Mouse (Mus musculus): ENCODE measurements around the gene Sgms1. TPM values are rescaled to one million over a fixed set of nuclear protein-coding genes. Genes with fewer than 3 reads are reported as not detected.

The Sgms1 gene
- polyA plus RNA-seq, 1 experiment from 2014 or later, result 28.8 TPM

DNA sequence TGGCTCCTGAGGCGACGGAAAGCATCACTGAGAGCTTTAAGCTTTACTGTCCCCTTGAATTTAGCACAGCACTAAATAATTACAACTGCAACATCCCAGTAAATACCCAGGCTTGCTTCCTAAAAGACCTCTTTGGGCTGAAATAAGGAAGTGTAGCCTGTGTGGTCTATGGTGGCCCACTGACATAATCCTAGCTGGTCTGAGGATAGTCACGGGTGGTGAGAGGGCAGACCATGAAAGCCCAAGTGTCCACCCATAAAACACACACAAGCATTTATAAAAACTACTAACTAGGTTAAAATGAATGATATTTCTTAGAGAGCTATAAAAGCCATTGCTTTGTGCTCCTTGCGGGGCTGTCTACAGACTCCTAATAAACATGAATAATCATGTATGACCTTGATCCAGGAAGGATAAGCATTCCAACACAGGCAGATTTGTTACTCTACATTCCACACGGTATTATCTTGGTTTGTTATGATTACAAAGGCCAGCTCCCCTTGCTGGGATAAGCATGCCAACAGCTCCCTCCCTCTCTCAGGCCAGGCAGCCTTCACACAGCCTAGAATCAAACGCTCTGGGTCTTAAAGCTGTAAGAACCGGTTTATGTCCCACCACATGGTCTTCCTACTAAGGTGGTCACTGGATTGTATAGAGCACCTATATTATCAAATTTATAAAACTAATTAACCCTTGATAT lies 40.4 kb downstream of the Sgms1 start:
- H3K9me3 ChIP-seq (replicated peaks; ENCODE audit: control insufficient read depth, low read length), result no peaks in the 10 kb centered on the region
- no peak overlapping the region for H3K27ac ChIP-seq (ENCODE audit: low read length)
- WGBS (ENCODE audit: insufficient replicate concordance), result 60% methylated on average over 7 of the region's 7 CpGs
- peaks cover 4% of the 10 kb centered on the region for H3K4me1 ChIP-seq (ENCODE audit: control insufficient read depth, low read depth, low read length)
- no peak overlapping the region for H3K9ac ChIP-seq (ENCODE audit: low read depth, low read length)
- no peak overlapping the region for H3K4me3 ChIP-seq (ENCODE audit: low read depth, low read length)
- ATAC-seq (ENCODE audit: low read depth), result no peak
- no peaks in the 10 kb centered on the region for H3K36me3 ChIP-seq (ENCODE audit: control insufficient read depth, insufficient read depth)
- H3K4me2 ChIP-seq (ENCODE audit: low read depth, low read length), result no peak overlapping the region
- no peaks in the 10 kb centered on the region for H3K27me3 ChIP-seq (ENCODE audit: control insufficient read depth, insufficient read depth, low read depth, low read length)

DNA sequence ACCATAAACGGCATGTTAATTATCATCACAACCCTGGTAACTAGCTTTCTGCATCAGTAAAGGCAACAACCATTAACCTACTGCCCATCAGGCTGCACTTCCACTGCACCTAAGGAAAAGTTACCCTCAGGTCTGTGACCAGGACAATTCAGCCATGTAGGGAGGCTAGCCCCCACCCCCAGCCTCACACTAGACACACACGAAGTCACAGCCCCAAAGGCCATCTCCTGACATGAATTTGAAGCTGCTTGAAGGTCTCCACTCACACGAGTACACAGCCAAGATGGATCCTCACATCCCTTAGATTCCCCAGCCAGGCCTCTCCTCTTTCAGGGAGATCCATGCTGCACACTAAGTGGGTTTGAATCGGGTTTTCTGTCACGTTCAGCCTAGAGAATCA lies 42.0 kb downstream of the Sgms1 start:
- H3K27me3 ChIP-seq (ENCODE audit: control insufficient read depth, insufficient read depth, low read depth, low read length), result no peaks in the 10 kb centered on the region
- H3K4me2 ChIP-seq (ENCODE audit: low read depth, low read length), result no peak overlapping the region
- H3K27ac ChIP-seq (ENCODE audit: low read length), result peak overlapping the region; percentile 22; the same call in 1 of the 2 replicates
- H3K4me1 ChIP-seq (ENCODE audit: control insufficient read depth, low read depth, low read length), result peaks cover 13% of the 10 kb centered on the region
- H3K4me3 ChIP-seq (ENCODE audit: low read depth, low read length), result no peak overlapping the region
- H3K9ac ChIP-seq (ENCODE audit: low read depth, low read length), result no peak overlapping the region
- no peak for ATAC-seq (ENCODE audit: low read depth)
- WGBS (ENCODE audit: insufficient replicate concordance), result 52% methylated on average over 5 of the region's 5 CpGs
- no peaks in the 10 kb centered on the region for H3K9me3 ChIP-seq (replicated peaks; ENCODE audit: control insufficient read depth, low read length)
- no peaks in the 10 kb centered on the region for H3K36me3 ChIP-seq (ENCODE audit: control insufficient read depth, insufficient read depth)

DNA sequence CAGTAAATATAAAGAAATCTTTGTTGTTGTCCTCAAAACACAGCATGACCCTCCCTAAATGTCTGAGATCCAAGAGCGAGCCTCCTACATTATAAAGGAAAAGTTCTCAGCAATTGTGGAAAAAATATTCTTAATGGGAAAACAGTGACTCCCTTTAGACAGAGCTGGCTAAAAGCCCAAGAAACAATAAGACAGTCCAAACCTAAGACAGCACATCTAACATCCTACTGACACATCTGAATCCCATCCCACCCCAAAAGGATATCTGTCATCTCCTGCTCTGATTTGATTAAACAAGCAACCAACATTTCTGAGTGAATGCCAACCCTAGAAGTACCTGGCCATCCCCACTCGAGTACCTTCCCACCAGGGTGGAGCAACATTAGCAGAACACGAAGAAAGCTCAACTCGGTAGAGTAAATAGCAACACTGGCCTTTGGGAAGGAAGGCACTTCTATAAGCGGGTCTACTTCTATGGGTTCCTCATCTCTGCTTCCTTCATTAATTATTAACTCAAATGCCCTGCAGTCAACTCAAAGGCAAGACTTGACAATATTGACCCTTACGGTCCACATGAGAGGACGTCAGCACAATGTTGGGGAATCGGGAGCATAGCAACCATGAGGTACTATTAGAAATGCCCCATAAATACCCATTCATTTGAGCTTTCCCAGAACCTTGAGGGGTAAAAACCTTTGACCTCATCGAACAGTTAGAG lies 42.7 kb downstream of the Sgms1 start:
- H3K4me1 ChIP-seq (ENCODE audit: control insufficient read depth, low read depth, low read length), result peaks cover 19% of the 10 kb centered on the region
- H3K27me3 ChIP-seq (ENCODE audit: control insufficient read depth, insufficient read depth, low read depth, low read length), result no peaks in the 10 kb centered on the region
- peak; percentile 73 for ATAC-seq (ENCODE audit: low read depth)
- no peaks in the 10 kb centered on the region for H3K9me3 ChIP-seq (replicated peaks; ENCODE audit: control insufficient read depth, low read length)
- no peaks in the 10 kb centered on the region for H3K36me3 ChIP-seq (ENCODE audit: control insufficient read depth, insufficient read depth)
- H3K9ac ChIP-seq (ENCODE audit: low read depth, low read length), result no peak overlapping the region
- peak overlapping the region; percentile 20 for H3K4me3 ChIP-seq (ENCODE audit: low read depth, low read length)
- H3K4me2 ChIP-seq (ENCODE audit: low read depth, low read length), result peak overlapping the region; percentile 41
- H3K27ac ChIP-seq (ENCODE audit: low read length), result peak overlapping the region; percentile 76
- WGBS (ENCODE audit: insufficient replicate concordance), result 69% methylated on average over 9 of the region's 9 CpGs

DNA sequence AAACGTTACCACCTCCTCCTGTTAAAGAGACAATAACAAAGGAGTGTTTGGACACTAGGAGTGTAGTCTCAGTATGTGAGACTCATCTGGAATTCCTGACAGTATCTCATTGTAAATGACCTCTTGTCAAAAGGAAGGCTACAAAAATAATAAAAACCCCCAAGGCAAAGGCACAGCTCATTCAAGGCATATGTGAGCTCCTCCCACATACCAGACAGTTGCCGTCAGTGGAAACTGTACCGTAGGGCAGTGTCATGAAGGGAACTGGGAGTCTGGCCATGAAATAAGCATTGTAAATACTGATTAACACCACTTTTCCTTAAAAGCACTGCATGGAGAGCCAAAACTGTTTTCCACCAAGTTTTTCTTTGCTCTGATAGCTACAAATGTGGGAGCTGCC lies 43.3 kb downstream of the Sgms1 start:
- H3K4me1 ChIP-seq (ENCODE audit: control insufficient read depth, low read depth, low read length), result peaks cover 21% of the 10 kb centered on the region
- no peaks in the 10 kb centered on the region for H3K9me3 ChIP-seq (replicated peaks; ENCODE audit: control insufficient read depth, low read length)
- WGBS (ENCODE audit: insufficient replicate concordance), result 58% methylated on average over 3 of the region's 3 CpGs
- peak overlapping the region; percentile 41; the same call in 1 of the 2 replicates for H3K4me2 ChIP-seq (ENCODE audit: low read depth, low read length)
- no peaks in the 10 kb centered on the region for H3K27me3 ChIP-seq (ENCODE audit: control insufficient read depth, insufficient read depth, low read depth, low read length)
- ATAC-seq (ENCODE audit: low read depth), result peak; percentile 71
- H3K4me3 ChIP-seq (ENCODE audit: low read depth, low read length), result peak overlapping the region; percentile 20; the same call in 1 of the 2 replicates
- H3K36me3 ChIP-seq (ENCODE audit: control insufficient read depth, insufficient read depth), result no peaks in the 10 kb centered on the region
- H3K9ac ChIP-seq (ENCODE audit: low read depth, low read length), result no peak overlapping the region
- peak overlapping the region; percentile 76 for H3K27ac ChIP-seq (ENCODE audit: low read length)

DNA sequence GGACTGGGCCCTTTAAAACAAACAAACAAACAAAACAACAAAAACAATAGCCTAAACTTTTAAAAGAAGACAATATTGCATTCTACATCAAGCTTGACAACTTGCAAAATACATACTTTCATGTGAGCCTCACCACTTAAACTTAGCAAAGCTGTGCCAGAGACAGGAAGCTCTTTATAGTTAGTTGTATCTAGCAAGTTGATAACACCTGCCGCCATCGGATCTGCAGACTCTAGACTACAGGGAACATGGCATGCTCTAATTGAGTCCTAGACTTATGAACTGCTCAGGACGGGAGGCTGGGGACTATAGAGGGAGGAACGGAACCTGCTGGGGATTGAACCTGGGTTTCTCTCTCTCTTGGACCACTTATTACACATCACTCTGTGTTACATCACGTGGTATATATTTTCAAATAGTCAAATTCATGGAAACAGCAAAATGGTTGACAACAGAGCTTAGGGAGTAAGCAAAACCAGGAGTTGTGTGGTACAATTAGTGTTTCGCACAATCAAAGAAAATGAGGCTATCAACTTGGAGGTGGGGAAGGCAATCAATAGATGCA lies 44.3 kb downstream of the Sgms1 start:
- Histone ChIP-seq H3K27ac (ENCODE audit: low read length) (no peak overlapping the region), H3K4me2 (ENCODE audit: low read depth, low read length) (no peak overlapping the region), H3K36me3 (ENCODE audit: control insufficient read depth, insufficient read depth) (no peaks in the 10 kb centered on the region), H3K27me3 (ENCODE audit: control insufficient read depth, insufficient read depth, low read depth, low read length) (no peaks in the 10 kb centered on the region), H3K9ac (ENCODE audit: low read depth, low read length) (no peak overlapping the region), H3K4me1 (ENCODE audit: control insufficient read depth, low read depth, low read length) (peaks cover 21% of the 10 kb centered on the region), H3K9me3 (replicated peaks; ENCODE audit: control insufficient read depth, low read length) (no peaks in the 10 kb centered on the region), H3K4me3 (ENCODE audit: low read depth, low read length) (no peak overlapping the region)
- ATAC-seq (ENCODE audit: low read depth), result no peak
- 62% methylated on average over 6 of the region's 6 CpGs for WGBS (ENCODE audit: insufficient replicate concordance)

DNA sequence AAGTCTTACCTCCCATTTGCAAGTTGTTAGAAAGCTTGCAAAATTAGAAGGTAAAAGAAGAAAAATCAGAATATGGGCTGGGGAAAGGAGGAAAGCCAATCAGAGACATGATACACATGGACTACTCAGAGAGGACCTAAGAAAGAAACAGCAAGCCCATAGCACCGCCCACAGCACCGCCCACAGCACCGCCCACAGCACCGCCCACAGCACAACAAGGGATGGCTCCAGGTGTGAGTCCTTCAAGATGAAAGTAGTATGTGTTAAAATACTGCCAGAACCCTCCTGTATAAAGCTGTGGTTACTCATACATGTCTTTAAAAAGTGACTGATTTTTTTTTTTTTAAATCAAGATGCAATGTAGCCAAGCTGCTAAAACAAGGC lies 44.8 kb downstream of the Sgms1 start:
- Histone ChIP-seq H3K9ac (ENCODE audit: low read depth, low read length) (no peak overlapping the region), H3K4me2 (ENCODE audit: low read depth, low read length) (peak overlapping the region; percentile 44), H3K36me3 (ENCODE audit: control insufficient read depth, insufficient read depth) (no peaks in the 10 kb centered on the region), H3K4me1 (ENCODE audit: control insufficient read depth, low read depth, low read length) (peaks cover 21% of the 10 kb centered on the region), H3K4me3 (ENCODE audit: low read depth, low read length) (no peak overlapping the region), H3K27ac (ENCODE audit: low read length) (no peak overlapping the region), H3K27me3 (ENCODE audit: control insufficient read depth, insufficient read depth, low read depth, low read length) (no peaks in the 10 kb centered on the region), H3K9me3 (replicated peaks; ENCODE audit: control insufficient read depth, low read length) (no peaks in the 10 kb centered on the region)
- 12% methylated on average over 4 of the region's 4 CpGs for WGBS (ENCODE audit: insufficient replicate concordance)
- peak; percentile 42; the same call in 1 of the 2 replicates for ATAC-seq (ENCODE audit: low read depth)

DNA sequence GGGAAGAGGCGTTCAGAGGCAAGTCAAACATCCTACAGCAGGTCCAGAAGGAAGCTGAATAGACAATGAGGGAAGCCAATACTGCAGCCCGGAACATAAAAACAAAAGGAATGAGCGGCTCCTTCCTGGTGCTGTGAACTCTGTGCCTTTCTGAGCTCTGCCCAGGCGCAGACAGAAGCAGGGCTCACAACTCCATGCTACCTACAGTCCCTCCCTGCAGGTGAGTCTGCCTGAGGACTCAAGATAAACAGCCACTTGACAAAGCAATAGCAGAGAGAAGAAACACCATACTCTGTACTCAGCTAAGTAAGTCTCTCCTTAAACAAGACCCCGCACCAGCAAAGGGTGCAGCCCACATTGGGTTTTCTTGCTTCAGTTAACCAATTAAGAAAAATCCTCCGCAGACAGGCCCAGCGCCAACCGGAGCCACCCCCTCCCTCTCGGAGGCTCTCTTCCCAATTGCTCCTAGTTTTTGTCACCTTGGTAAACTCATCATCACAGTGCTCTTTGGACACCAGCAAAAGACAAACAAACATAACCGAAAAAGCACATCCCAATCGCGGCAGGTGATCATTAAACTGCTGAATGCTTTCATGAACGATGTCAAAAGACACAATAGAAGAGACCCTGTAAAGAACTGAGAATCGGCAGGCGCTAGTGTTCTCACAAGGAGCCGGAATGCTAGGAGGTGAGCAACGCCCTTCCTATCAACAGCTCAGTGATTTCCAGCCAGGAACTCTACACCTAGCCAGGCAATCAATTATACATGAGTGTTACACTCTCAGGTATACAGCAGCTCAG lies 45.4 kb downstream of the Sgms1 start:
- Histone ChIP-seq H3K9me3 (replicated peaks; ENCODE audit: control insufficient read depth, low read length) (no peaks in the 10 kb centered on the region), H3K9ac (ENCODE audit: low read depth, low read length) (no peak overlapping the region), H3K27ac (ENCODE audit: low read length) (peak overlapping the region; percentile 29; the same call in 1 of the 2 replicates), H3K27me3 (ENCODE audit: control insufficient read depth, insufficient read depth, low read depth, low read length) (no peaks in the 10 kb centered on the region), H3K36me3 (ENCODE audit: control insufficient read depth, insufficient read depth) (no peaks in the 10 kb centered on the region), H3K4me1 (ENCODE audit: control insufficient read depth, low read depth, low read length) (peaks cover 21% of the 10 kb centered on the region), H3K4me3 (ENCODE audit: low read depth, low read length) (peak overlapping the region; percentile 6; the same call in 1 of the 2 replicates), H3K4me2 (ENCODE audit: low read depth, low read length) (peak overlapping the region; percentile 44)
- ATAC-seq (ENCODE audit: low read depth), result no peak
- 45% methylated on average over 17 of the region's 17 CpGs for WGBS (ENCODE audit: insufficient replicate concordance)

DNA sequence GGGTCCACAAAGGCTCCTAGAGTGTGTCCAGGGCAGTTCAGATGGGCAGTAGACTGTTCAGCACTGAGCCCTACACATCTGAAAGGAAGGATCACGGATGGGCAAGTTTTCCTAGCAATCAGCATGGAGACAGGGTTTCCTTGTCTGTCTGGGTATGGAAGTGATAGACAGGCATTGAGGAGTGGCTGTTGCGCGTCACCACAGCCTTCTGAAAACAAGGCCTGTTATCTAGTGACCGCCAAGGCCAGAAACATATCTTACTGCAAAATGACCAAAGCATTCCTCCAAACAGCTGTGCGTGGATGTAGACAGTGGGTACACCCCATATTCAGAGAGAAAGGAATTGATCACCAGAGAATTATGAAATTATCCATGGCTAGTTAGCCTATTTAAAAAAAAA lies 47.1 kb downstream of the Sgms1 start:
- H3K4me3 ChIP-seq (ENCODE audit: low read depth, low read length), result no peak overlapping the region
- H3K27ac ChIP-seq (ENCODE audit: low read length), result no peak overlapping the region
- H3K4me2 ChIP-seq (ENCODE audit: low read depth, low read length), result no peak overlapping the region
- H3K36me3 ChIP-seq (ENCODE audit: control insufficient read depth, insufficient read depth), result no peaks in the 10 kb centered on the region
- H3K9me3 ChIP-seq (replicated peaks; ENCODE audit: control insufficient read depth, low read length), result no peaks in the 10 kb centered on the region
- no peak for ATAC-seq (ENCODE audit: low read depth)
- 31% methylated on average over 5 of the region's 5 CpGs for WGBS (ENCODE audit: insufficient replicate concordance)
- no peak overlapping the region for H3K9ac ChIP-seq (ENCODE audit: low read depth, low read length)
- no peaks in the 10 kb centered on the region for H3K27me3 ChIP-seq (ENCODE audit: control insufficient read depth, insufficient read depth, low read depth, low read length)
- H3K4me1 ChIP-seq (ENCODE audit: control insufficient read depth, low read depth, low read length), result peaks cover 24% of the 10 kb centered on the region

Data from liver, embryonic 16.5 days (tissue).